Mouse (Mus musculus): ENCODE data around the gene Dazap1.

DNA sequence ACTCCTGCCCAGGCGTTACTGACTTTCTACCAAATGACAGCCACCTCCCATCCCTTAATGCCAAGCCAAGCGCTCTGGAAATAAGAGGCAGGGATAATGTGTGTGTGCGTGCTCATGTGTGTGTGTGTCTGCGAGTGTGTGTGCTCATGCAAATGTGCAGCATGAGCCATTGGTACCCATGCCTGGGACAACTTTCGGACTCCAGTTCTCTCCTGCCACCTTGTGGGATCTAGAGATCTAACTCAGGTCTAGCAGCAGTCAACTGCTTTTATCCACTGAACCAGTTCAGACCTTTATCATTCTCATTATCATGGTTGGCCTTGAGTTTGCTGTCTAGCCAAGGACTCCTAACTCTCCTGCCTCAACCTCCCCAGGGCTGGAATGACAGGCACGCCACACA, 13.4 kb upstream of the Dazap1 start:
- TF ChIP-seq CTCF (IDR thresholded peaks at IDR 0.05; ENCODE audit: low read depth, low read length), result no peak
- TF ChIP-seq POLR2A (IDR thresholded peaks at IDR 0.05; ENCODE audit: borderline replicate concordance, low read depth, low read length), result no peak

All from bone marrow macrophage, adult 2 months (primary cell).